Mouse (Mus musculus): Measurements from ENCODE around the gene Ostf1. TPM values are rescaled to one million over a fixed set of nuclear protein-coding genes. Genes with fewer than 3 reads are reported as not detected.

Ostf1 gene
- polyA plus RNA-seq, 1 experiment from 2014 or later = 37.0 TPM

- no peaks in the 10 kb centered on the region for H3K36me3 ChIP-seq (replicated peaks)
- H3K4me1 ChIP-seq = peaks cover 13% of the 10 kb centered on the region
- H3K4me3 ChIP-seq = no peak overlapping the region
- no peaks in the 10 kb centered on the region for H3K9me3 ChIP-seq
- 74% methylated on average over 9 of the region's 9 CpGs for WGBS
- H3K27ac ChIP-seq (replicated peaks) = no peak overlapping the region
- no peaks in the 10 kb centered on the region for H3K27me3 ChIP-seq (replicated peaks; ENCODE audit: low read depth, poor library complexity, severe bottlenecking)
- no peak for DNase-seq (ENCODE audit: low spot score)
Observed at GRCm38 (mm10) chr19:18615680-18616240, 15.9 kb downstream of the Ostf1 start.

- Histone ChIP-seq H3K36me3 (replicated peaks) (no peaks in the 10 kb centered on the region), H3K27me3 (replicated peaks; ENCODE audit: low read depth, poor library complexity, severe bottlenecking) (no peaks in the 10 kb centered on the region), H3K4me3 (no peak overlapping the region), H3K9me3 (no peaks in the 10 kb centered on the region), H3K4me1 (peaks cover 13% of the 10 kb centered on the region), H3K27ac (replicated peaks) (no peak overlapping the region)
- WGBS = 83% methylated on average over 7 of the region's 7 CpGs
- no peak for DNase-seq (ENCODE audit: low spot score)
Observed at GRCm38 (mm10) chr19:18614337-18614736, 17.3 kb downstream of the Ostf1 start.

- 63% methylated on average over 6 of the region's 6 CpGs for WGBS
- no peaks in the 10 kb centered on the region for H3K9me3 ChIP-seq
Observed at GRCm38 (mm10) chr19:18608975-18609374, 22.6 kb downstream of the Ostf1 start.

GRCm38 (mm10) chr19:18607907-18608306 lies 23.7 kb downstream of the Ostf1 start:
- Histone ChIP-seq H3K4me3 (no peak overlapping the region), H3K4me1 (peaks cover 24% of the 10 kb centered on the region), H3K9me3 (no peaks in the 10 kb centered on the region), H3K27ac (replicated peaks) (no peak overlapping the region), H3K36me3 (replicated peaks) (no peaks in the 10 kb centered on the region), H3K27me3 (replicated peaks; ENCODE audit: low read depth, poor library complexity, severe bottlenecking) (no peaks in the 10 kb centered on the region)
- WGBS = 46% methylated on average over 7 of the region's 7 CpGs
- no peak for DNase-seq (ENCODE audit: low spot score)

More at GRCm38 (mm10) chr19:18608975-18609374, 22.6 kb downstream of the Ostf1 start:
- Histone ChIP-seq H3K27ac (replicated peaks) (no peak overlapping the region), H3K4me3 (no peak overlapping the region), H3K27me3 (replicated peaks; ENCODE audit: low read depth, poor library complexity, severe bottlenecking) (no peaks in the 10 kb centered on the region), H3K4me1 (peaks cover 18% of the 10 kb centered on the region), H3K36me3 (replicated peaks) (no peaks in the 10 kb centered on the region)
- no peak for DNase-seq (ENCODE audit: low spot score)

- H3K9me3 ChIP-seq = no peaks in the 10 kb centered on the region
- H3K36me3 ChIP-seq (replicated peaks) = no peaks in the 10 kb centered on the region
- no peak overlapping the region for H3K4me3 ChIP-seq
- WGBS = 86% methylated on average over 6 of the region's 6 CpGs
- DNase-seq (ENCODE audit: low spot score) = no peak
- H3K27ac ChIP-seq (replicated peaks) = 0 out of 2 replicates have a peak overlapping the region, but pooled peaks have one; percentile 44
- no peaks in the 10 kb centered on the region for H3K27me3 ChIP-seq (replicated peaks; ENCODE audit: low read depth, poor library complexity, severe bottlenecking)
- H3K4me1 ChIP-seq = peaks cover 33% of the 10 kb centered on the region
Observed at GRCm38 (mm10) chr19:18603011-18603410, 28.6 kb downstream of the Ostf1 start.

- H3K4me1 ChIP-seq = peaks cover 22% of the 10 kb centered on the region
- 94% methylated on average over 9 of the region's 9 CpGs for WGBS
- H3K4me3 ChIP-seq = no peak overlapping the region
- H3K27ac ChIP-seq (replicated peaks) = no peak overlapping the region
- no peaks in the 10 kb centered on the region for H3K36me3 ChIP-seq (replicated peaks)
- DNase-seq (ENCODE audit: low spot score) = no peak
- no peaks in the 10 kb centered on the region for H3K27me3 ChIP-seq (replicated peaks; ENCODE audit: low read depth, poor library complexity, severe bottlenecking)
- no peaks in the 10 kb centered on the region for H3K9me3 ChIP-seq
Observed at GRCm38 (mm10) chr19:18600611-18601010, 31.0 kb downstream of the Ostf1 start.

GRCm38 (mm10) chr19:18599650-18600049 lies 32.0 kb downstream of the Ostf1 start:
- Histone ChIP-seq H3K36me3 (replicated peaks) (no peaks in the 10 kb centered on the region), H3K4me3 (no peak overlapping the region), H3K4me1 (peaks cover 22% of the 10 kb centered on the region), H3K27ac (replicated peaks) (no peak overlapping the region), H3K9me3 (no peaks in the 10 kb centered on the region), H3K27me3 (replicated peaks; ENCODE audit: low read depth, poor library complexity, severe bottlenecking) (no peaks in the 10 kb centered on the region)
- 93% methylated on average over 5 of the region's 5 CpGs for WGBS
- no peak for DNase-seq (ENCODE audit: low spot score)

GRCm38 (mm10) chr19:18599051-18599450 lies 32.6 kb downstream of the Ostf1 start:
- 81% methylated on average over 8 of the region's 8 CpGs for WGBS
- no peak overlapping the region for H3K4me3 ChIP-seq

GRCm38 (mm10) chr19:18598265-18598926 lies 33.2 kb downstream of the Ostf1 start:
- Histone ChIP-seq H3K4me3 (no peak overlapping the region), H3K9me3 (no peaks in the 10 kb centered on the region), H3K4me1 (peaks cover 18% of the 10 kb centered on the region), H3K36me3 (replicated peaks) (no peaks in the 10 kb centered on the region), H3K27me3 (replicated peaks; ENCODE audit: low read depth, poor library complexity, severe bottlenecking) (no peaks in the 10 kb centered on the region), H3K27ac (replicated peaks) (no peak overlapping the region)
- DNase-seq (ENCODE audit: low spot score) = no peak
- WGBS = 83% methylated on average over 3 of the region's 3 CpGs

More at GRCm38 (mm10) chr19:18599051-18599450, 32.6 kb downstream of the Ostf1 start:
- Histone ChIP-seq H3K9me3 (no peaks in the 10 kb centered on the region), H3K27me3 (replicated peaks; ENCODE audit: low read depth, poor library complexity, severe bottlenecking) (no peaks in the 10 kb centered on the region), H3K4me1 (peaks cover 22% of the 10 kb centered on the region), H3K36me3 (replicated peaks) (no peaks in the 10 kb centered on the region), H3K27ac (replicated peaks) (no peak overlapping the region)
- no peak for DNase-seq (ENCODE audit: low spot score)

GRCm38 (mm10) chr19:18597772-18598171 lies 33.9 kb downstream of the Ostf1 start:
- H3K4me3 ChIP-seq = no peak overlapping the region
- 90% methylated on average over 6 of the region's 6 CpGs for WGBS
- no peaks in the 10 kb centered on the region for H3K9me3 ChIP-seq

GRCm38 (mm10) chr19:18596876-18597275 lies 34.7 kb downstream of the Ostf1 start:
- Histone ChIP-seq H3K36me3 (replicated peaks) (no peaks in the 10 kb centered on the region), H3K4me1 (peaks cover 7% of the 10 kb centered on the region), H3K4me3 (no peak overlapping the region), H3K27me3 (replicated peaks; ENCODE audit: low read depth, poor library complexity, severe bottlenecking) (no peaks in the 10 kb centered on the region), H3K27ac (replicated peaks) (no peak overlapping the region), H3K9me3 (no peaks in the 10 kb centered on the region)
- DNase-seq (ENCODE audit: low spot score) = no peak
- WGBS = 86% methylated on average over 5 of the region's 5 CpGs

More at GRCm38 (mm10) chr19:18597772-18598171, 33.9 kb downstream of the Ostf1 start:
- H3K27ac ChIP-seq (replicated peaks) = no peak overlapping the region
- DNase-seq (ENCODE audit: low spot score) = no peak
- H3K36me3 ChIP-seq (replicated peaks) = no peaks in the 10 kb centered on the region
- no peaks in the 10 kb centered on the region for H3K27me3 ChIP-seq (replicated peaks; ENCODE audit: low read depth, poor library complexity, severe bottlenecking)
- H3K4me1 ChIP-seq = peaks cover 13% of the 10 kb centered on the region

- H3K4me3 ChIP-seq = no peak overlapping the region
- no peaks in the 10 kb centered on the region for H3K36me3 ChIP-seq (replicated peaks)
- H3K9me3 ChIP-seq = no peaks in the 10 kb centered on the region
- DNase-seq (ENCODE audit: low spot score) = no peak
- H3K27ac ChIP-seq (replicated peaks) = no peak overlapping the region
- WGBS = 89% methylated on average over 10 of the region's 10 CpGs
- H3K27me3 ChIP-seq (replicated peaks; ENCODE audit: low read depth, poor library complexity, severe bottlenecking) = no peaks in the 10 kb centered on the region
- H3K4me1 ChIP-seq = peaks cover 15% of the 10 kb centered on the region
Observed at GRCm38 (mm10) chr19:18593722-18594121, 37.9 kb downstream of the Ostf1 start.

- H3K4me3 ChIP-seq = no peak overlapping the region
- H3K27ac ChIP-seq (replicated peaks) = no peak overlapping the region
- no peak for DNase-seq (ENCODE audit: low spot score)
- no peaks in the 10 kb centered on the region for H3K27me3 ChIP-seq (replicated peaks; ENCODE audit: low read depth, poor library complexity, severe bottlenecking)
- WGBS = 81% methylated on average over 6 of the region's 6 CpGs
- peaks cover 15% of the 10 kb centered on the region for H3K4me1 ChIP-seq
- H3K9me3 ChIP-seq = no peaks in the 10 kb centered on the region
- no peaks in the 10 kb centered on the region for H3K36me3 ChIP-seq (replicated peaks)
Observed at GRCm38 (mm10) chr19:18592919-18593318, 38.7 kb downstream of the Ostf1 start.

Measured in embryonic facial prominence, embryonic 10.5 days (tissue).